19 mouse cellular contexts compared by ENCODE assay signal in the genomic region with DNA sequence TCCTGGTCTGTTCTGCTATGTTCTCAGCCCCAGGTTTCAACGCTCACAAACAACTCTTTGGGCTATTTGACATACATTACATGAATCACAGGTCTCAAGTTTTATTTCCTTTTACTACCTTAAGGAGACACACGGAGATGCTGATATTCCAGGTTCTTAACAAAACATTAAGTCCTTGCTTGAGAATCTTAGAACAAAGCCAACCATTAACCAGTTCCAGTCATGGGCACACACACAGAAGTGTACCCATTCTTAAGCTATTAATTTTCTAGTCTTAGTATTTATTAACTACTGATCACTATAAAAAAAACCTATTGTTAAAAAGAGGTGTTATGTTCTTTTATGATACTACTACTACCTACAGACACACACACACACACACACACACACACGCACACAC.
"Had no signal": no experiment of that assay in that cellular context is flagged by ENCODE, and none has a peak within 500 bp of the region (broad histone marks: within the 10 kb centered on the region; RNA-seq: fewer than 3 reads in every experiment).

No protein-coding gene starts in this region.

- H3K4me2 ChIP-seq: lung, embryonic 14.5 days; midbrain, embryonic 12.5 days; neural tube, embryonic 13.5 days; neural tube, embryonic 15.5 days had no signal

- H3K27ac ChIP-seq: midbrain, embryonic 10.5 days; midbrain, embryonic 12.5 days; neural tube, embryonic 13.5 days; neural tube, embryonic 15.5 days had no signal

- ATAC-seq: midbrain, embryonic 16.5 days had no signal

- H3K4me1 ChIP-seq: midbrain, embryonic 10.5 days; midbrain, embryonic 12.5 days; neural tube, embryonic 13.5 days; neural tube, embryonic 15.5 days had no signal

- H3K9me3 ChIP-seq: midbrain, embryonic 10.5 days; midbrain, embryonic 12.5 days; neural tube, embryonic 13.5 days; neural tube, embryonic 15.5 days had no signal

- DNase-seq: lung, adult 18-20 months; lung, embryonic 14.5 days; lung, postnatal 10 days; lung, postnatal 4 days; midbrain, embryonic 14.5 days; retina, postnatal 1 day; right cerebral cortex, adult 18-20 months; right cerebral cortex, postnatal 25 days; right cerebral cortex, postnatal 4 days; spleen, adult 18-20 months; thymus, adult 18-20 months; thymus, postnatal 14 days; thymus, postnatal 36 days had no signal

- H3K27me3 ChIP-seq: midbrain, embryonic 12.5 days; neural tube, embryonic 13.5 days; neural tube, embryonic 15.5 days had no signal

- H3K4me3 ChIP-seq: midbrain, embryonic 10.5 days; midbrain, embryonic 12.5 days; myocyte; neural tube, embryonic 13.5 days; neural tube, embryonic 15.5 days had no signal

- H3K9ac ChIP-seq: lung, embryonic 14.5 days; midbrain, embryonic 12.5 days; neural tube, embryonic 13.5 days; neural tube, embryonic 15.5 days had no signal

- H3K36me3 ChIP-seq: midbrain, embryonic 10.5 days; midbrain, embryonic 12.5 days; neural tube, embryonic 13.5 days; neural tube, embryonic 15.5 days had no signal
